Comparison of ENCODE assay signal across 34 mouse cellular contexts in genomic region chr6:37290691-37291090, GRCm38 (mm10).
"Had no signal": no experiment of that assay in that cellular context is flagged by ENCODE, and none has a peak within 500 bp of the region (broad histone marks: within the 10 kb centered on the region; RNA-seq: fewer than 3 reads in every experiment).

No protein-coding gene starts in this region.

- H3K4me3 ChIP-seq: heart, embryonic 10.5 days; heart, embryonic 13.5 days; heart, embryonic 15.5 days; hindbrain, embryonic 10.5 days; hindbrain, embryonic 12.5 days; hindbrain, embryonic 13.5 days; hindbrain, embryonic 15.5 days; intestine, embryonic 15.5 days; kidney, embryonic 15.5 days; layer of hippocampus, adult 2 months had no signal

- H3K4me2 ChIP-seq: heart, embryonic 11.5 days; heart, embryonic 13.5 days; heart, embryonic 15.5 days; hindbrain, embryonic 12.5 days; hindbrain, embryonic 13.5 days; hindbrain, embryonic 14.5 days; hindbrain, embryonic 15.5 days; intestine, embryonic 15.5 days; kidney, embryonic 15.5 days had no signal

- H3K36me3 ChIP-seq: heart, embryonic 10.5 days; heart, embryonic 13.5 days; heart, embryonic 15.5 days; hindbrain, embryonic 10.5 days; hindbrain, embryonic 12.5 days; hindbrain, embryonic 15.5 days; intestine, embryonic 15.5 days; kidney, embryonic 15.5 days had no signal

- H3K27ac ChIP-seq: heart, embryonic 13.5 days; heart, embryonic 15.5 days; hindbrain, embryonic 10.5 days; hindbrain, embryonic 12.5 days; hindbrain, embryonic 13.5 days; hindbrain, embryonic 14.5 days; hindbrain, embryonic 15.5 days; hindbrain, postnatal 0 days; intestine, embryonic 15.5 days; kidney, embryonic 15.5 days; kidney, postnatal 0 days; layer of hippocampus, adult 2 months had no signal

- H3K9me3 ChIP-seq: heart, embryonic 10.5 days; heart, embryonic 13.5 days; heart, embryonic 15.5 days; hindbrain, embryonic 10.5 days; hindbrain, embryonic 12.5 days; hindbrain, embryonic 13.5 days; hindbrain, embryonic 15.5 days; intestine, embryonic 15.5 days; kidney, embryonic 15.5 days had no signal

- DNase-seq: heart, postnatal 10 days; heart, postnatal 14 days; heart, postnatal 36 days; heart, postnatal 4 days; kidney, adult 11 months; kidney, adult 18-20 months; kidney, adult 2 months; kidney, adult 8-10 months; kidney, adult 9 months; kidney, postnatal 10 days; kidney, postnatal 14 days; kidney, postnatal 25 days; kidney, postnatal 36 days; kidney, postnatal 4 days; layer of hippocampus, adult 9-11 months; layer of hippocampus, postnatal 36 days had no signal

- ATAC-seq: hindbrain, embryonic 16.5 days; hindbrain, postnatal 0 days; inflammation-experienced regulatory T-cells, adult 6 months; intestine, embryonic 15.5 days; intestine, embryonic 16.5 days; intestine, postnatal 0 days had no signal

- H3K9ac ChIP-seq: heart, embryonic 13.5 days; heart, embryonic 15.5 days; hindbrain, embryonic 12.5 days; hindbrain, embryonic 13.5 days; hindbrain, embryonic 14.5 days; hindbrain, embryonic 15.5 days; intestine, embryonic 15.5 days; kidney, embryonic 15.5 days had no signal

- H3K27me3 ChIP-seq: heart, embryonic 13.5 days; heart, embryonic 15.5 days; hindbrain, embryonic 12.5 days; hindbrain, embryonic 13.5 days; hindbrain, embryonic 15.5 days; intestine, embryonic 15.5 days; kidney, embryonic 15.5 days had no signal

- H3K4me1 ChIP-seq: heart, embryonic 15.5 days; hindbrain, embryonic 12.5 days; intestine, embryonic 15.5 days; kidney, embryonic 15.5 days had no signal
